Mouse (Mus musculus): Measurements from ENCODE around the gene Carm1.
"Not testable (repeated sequence)": the region's sequence is repeated elsewhere in the genome, so short reads cannot be mapped to it uniquely, and the experiment has no call there.

Carm1 gene

GRCm38 (mm10) chr9:21578226-21578625 lies 31.5 kb downstream of the Carm1 start:
- DNase-seq: no peak

- DNase-seq: no peak
Measured at GRCm38 (mm10) chr9:21585401-21585800, 38.7 kb downstream of the Carm1 start.

GRCm38 (mm10) chr9:21587678-21588349 lies 41.1 kb downstream of the Carm1 start:
- peak in 1 of 2 experiments; percentile 32 for DNase-seq

- DNase-seq: peak in 1 of 2 experiments; percentile 21
Measured at GRCm38 (mm10) chr9:21588350-21588749, 41.7 kb downstream of the Carm1 start.

- DNase-seq: no peak
Measured at GRCm38 (mm10) chr9:21589538-21589937, 42.8 kb downstream of the Carm1 start.

GRCm38 (mm10) chr9:21591127-21591830 lies 44.6 kb downstream of the Carm1 start:
- DNase-seq: no peak

- peak in 1 of 2 experiments; percentile 44 for DNase-seq
Measured at GRCm38 (mm10) chr9:21591831-21592702, 45.4 kb downstream of the Carm1 start.

- peak; percentile 91 to 92 for DNase-seq
Measured at GRCm38 (mm10) chr9:21592703-21593121, 46.0 kb downstream of the Carm1 start, which contains the start of the genes Timm29 and Yipf2. Timm29 (plus strand) TSS chr9:21592722. Yipf2 (minus strand) TSS chr9:21592828.

GRCm38 (mm10) chr9:21593122-21593721 lies 46.5 kb downstream of the Carm1 start:
- DNase-seq: peak in 1 of 2 experiments; percentile 68

- DNase-seq: not testable (repeated sequence)
Measured at GRCm38 (mm10) chr9:21594350-21594749, 47.7 kb downstream of the Carm1 start.

GRCm38 (mm10) chr9:21594838-21595237 lies 48.1 kb downstream of the Carm1 start:
- no peak for DNase-seq

GRCm38 (mm10) chr9:21598198-21598597 lies 51.5 kb downstream of the Carm1 start:
- DNase-seq: peak in 1 of 2 experiments; percentile 58

GRCm38 (mm10) chr9:21600186-21600585 lies 53.5 kb downstream of the Carm1 start:
- no peak for DNase-seq

- DNase-seq: no peak
Measured at GRCm38 (mm10) chr9:21601073-21601472, 54.4 kb downstream of the Carm1 start.

- peak; percentile 77 to 82 for DNase-seq
Measured at GRCm38 (mm10) chr9:21601722-21602399, 55.2 kb downstream of the Carm1 start.

GRCm38 (mm10) chr9:21604119-21604518 lies 57.4 kb downstream of the Carm1 start:
- DNase-seq: no peak

- DNase-seq: no peak
Measured at GRCm38 (mm10) chr9:21605865-21606264, 59.2 kb downstream of the Carm1 start.

GRCm38 (mm10) chr9:21606648-21607047 lies 60.0 kb downstream of the Carm1 start:
- no peak for DNase-seq

GRCm38 (mm10) chr9:21609861-21610260 lies 63.2 kb downstream of the Carm1 start:
- no peak for DNase-seq

GRCm38 (mm10) chr9:21614864-21615616 lies 68.3 kb downstream of the Carm1 start:
- DNase-seq: no peak

- DNase-seq: peak; percentile 100
Measured at GRCm38 (mm10) chr9:21615617-21616231, 69.0 kb downstream of the Carm1 start, which contains the start of gene Smarca4. Smarca4 (plus strand) TSS chr9:21616169.
